Mouse (Mus musculus): ENCODE data around the gene Prss40.

- TF ChIP-seq CTCF (IDR thresholded peaks at IDR 0.05; ENCODE audit: control insufficient read depth, insufficient read depth, insufficient replicate concordance, low read depth, low read length) = no peak
- no peak for TF ChIP-seq POLR2A (IDR thresholded peaks at IDR 0.05; ENCODE audit: control insufficient read depth, low read depth, low read length)
These were observed 3.8 kb upstream of the Prss40 start for GRCm38 (mm10) chr1:34564383-34565045.

Measured in testis, adult 2 months (tissue).